Mouse (Mus musculus): ENCODE data around the gene Wfdc5.

DNA sequence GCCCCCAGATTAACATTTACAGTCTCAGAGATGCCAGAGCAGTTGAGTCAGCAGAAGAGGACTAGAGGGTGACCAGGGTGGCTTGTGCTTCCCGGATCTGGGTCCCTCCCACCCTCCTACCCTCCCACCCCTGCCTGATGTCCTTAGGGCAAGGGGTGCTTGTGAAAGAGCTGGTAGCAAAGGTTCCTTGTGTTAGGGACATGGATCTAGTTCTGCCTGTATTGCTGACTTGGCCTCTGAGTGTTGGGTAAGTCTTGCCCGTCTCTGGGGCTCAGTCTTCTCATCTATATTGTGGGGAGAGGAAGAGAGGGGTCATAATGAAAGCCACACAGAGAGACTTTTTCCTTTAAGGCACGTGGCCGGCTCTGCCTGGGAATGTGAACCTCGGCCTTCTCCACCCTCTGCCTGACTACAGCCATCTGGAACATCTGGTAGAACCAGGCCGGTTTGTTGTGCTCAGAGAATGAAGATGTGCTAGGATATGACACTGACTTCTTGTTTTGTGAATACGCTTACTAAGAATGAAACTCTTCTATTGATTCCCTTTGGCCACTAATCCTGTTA, at the start of gene Wfdc5:
- TF ChIP-seq CTCF (IDR thresholded peaks at IDR 0.05) (no peak), EP300 (IDR thresholded peaks at IDR 0.05) (no peak)

All from lung, postnatal 0 days (tissue).